Mouse (Mus musculus) layer of hippocampus, adult 6 months (tissue): ENCODE data around the gene Tex38. TPM values are rescaled to one million over a fixed set of nuclear protein-coding genes. Genes with fewer than 3 reads are reported as not detected.

Source experiments
- long read RNA-seq, 2 experiments: library from polyadenylated mRNA; unstranded; transcript quantifications; one replicate each; pipeline ENCODE4 v2.0.0; 2019 to 2020
- polyA plus RNA-seq: library from polyadenylated mRNA; unstranded; fragments of <200 nt; fragmentation: Nextera tagmentation; gene quantifications from 2 replicates; pipeline ENCODE4 v1.2.3, GENCODE M21; 2021

Tex38 gene
- polyA plus RNA-seq = not detected in 2 replicates
- long read RNA-seq, experiment 1 = 0 reads
- long read RNA-seq, experiment 2 = 0 reads

DNA sequence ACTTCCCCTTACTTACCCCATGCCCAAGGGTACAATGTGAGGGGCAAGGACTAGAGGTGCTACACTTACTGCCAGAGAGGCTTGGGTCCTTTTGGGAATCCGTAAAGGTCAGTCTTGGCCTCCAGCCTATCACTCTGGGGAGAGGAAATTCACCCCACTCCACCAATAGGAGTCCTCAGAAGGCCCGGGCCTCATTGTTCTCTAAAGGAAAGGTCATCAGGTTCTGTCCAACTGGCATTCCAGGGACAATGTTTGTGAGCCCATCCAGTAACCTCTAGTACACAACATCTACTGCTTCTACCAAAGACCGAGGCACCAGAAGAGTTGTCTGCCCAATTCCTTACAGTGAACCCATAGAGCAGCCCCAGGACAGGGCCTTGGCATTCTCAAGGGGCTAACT is at the start of gene Tex38:
Gene Tex38 (minus strand): TSS at position 101 of the 400 bp plus-strand sequence.

DNA sequence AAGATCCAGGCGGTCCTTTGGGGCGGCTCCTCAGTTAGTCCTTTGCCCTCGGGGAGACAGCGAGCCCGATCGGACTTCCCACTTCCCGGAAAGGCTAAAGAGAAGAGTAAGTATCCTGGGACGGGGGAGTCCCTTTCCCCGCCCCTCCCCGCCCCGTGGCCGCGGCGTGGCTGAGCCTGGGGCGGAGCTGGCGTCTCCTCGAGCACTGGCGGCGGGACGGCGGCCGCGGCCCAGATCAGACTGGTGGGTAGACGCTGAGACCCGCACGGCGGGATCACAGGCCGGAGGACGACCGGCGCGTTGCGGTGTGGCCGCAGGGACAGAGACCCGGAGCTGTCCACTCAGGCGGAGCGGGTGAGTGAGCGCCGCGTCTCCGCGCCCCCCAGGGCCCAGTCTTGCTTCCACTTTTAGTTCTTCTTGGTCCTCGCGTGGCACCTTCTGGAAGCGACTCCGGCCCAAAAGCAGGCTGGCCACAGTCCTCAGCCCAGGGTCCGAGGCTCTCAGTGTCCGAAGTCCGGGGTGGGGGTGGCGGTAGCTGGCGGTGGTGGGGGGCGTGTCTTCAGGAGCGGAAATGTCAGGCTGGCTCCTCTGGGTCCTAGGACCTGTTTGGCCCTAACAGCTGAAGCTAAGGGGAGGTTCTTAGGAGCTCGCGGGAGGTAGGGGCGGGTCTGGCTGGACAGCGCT is 47.2 kb upstream of the Tex38 start, which contains the start of gene Mob3c:
Gene Mob3c (plus strand): TSS at position 205 of the 684 bp plus-strand sequence.

DNA sequence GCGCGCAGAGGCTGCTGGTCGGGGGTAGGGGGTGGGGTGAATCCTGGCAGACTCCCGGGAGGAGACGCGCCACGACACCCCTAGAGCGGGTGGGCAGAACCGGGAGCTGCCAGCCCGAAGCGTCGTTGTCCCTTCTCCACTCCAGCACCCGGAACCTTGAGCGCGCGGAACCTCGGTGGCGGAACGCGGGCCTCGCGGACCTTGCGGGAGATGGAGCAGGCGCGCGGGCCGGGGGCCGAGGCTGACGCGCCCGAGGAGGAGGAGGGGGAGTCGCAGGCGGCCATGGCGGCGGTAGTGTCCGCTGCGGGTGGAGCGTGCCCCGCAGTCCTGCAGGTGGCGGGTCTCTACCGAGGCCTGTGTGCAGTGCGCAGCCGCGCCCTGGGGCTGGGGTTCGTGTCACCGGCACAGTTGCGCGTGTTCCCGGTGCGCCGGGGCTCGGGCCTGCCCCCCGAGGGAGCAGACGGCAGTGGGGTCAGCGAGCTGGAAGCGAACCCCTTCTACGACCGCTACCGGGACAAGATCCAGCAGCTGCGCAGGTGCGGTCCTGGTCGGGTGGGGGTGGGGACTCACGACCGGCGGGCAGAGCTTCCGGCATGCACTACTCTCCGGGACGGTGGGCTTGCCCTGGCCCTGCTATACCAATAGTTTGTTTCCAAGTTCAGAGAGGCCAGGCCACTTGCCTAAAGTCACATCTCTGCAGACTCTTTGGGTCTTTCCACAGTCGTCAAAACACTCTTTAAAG is 4.1 kb upstream of the Tex38 start, which contains the start of gene Atpaf1:
Gene Atpaf1 (plus strand): TSS at position 44 of the 742 bp plus-strand sequence.

DNA sequence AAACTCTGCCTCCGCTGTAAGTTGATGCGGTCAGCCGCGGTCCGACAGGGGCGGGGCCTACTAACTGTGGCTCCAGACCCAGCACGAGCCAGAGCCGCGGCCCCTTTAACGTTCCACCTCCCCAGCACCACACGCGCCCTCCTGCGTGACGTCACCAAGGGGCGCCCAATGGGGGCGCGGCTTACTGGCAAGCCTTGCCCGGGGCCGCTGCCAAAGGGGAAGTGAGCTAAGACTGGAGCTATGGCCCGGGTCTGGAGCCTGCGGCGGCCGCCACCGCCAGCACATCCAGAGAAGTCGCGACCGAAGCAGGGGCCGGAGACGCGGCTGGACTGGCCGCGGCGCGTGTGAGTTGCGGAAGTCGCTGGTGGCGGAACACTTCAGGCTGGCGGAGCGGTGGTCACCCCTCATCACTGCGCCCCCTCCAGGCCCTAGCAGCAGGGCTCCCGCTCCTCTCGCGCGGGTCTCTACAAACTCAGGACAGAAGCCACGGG is 43.2 kb downstream of the Tex38 start, which contains the start of gene Efcab14:
Gene Efcab14 (plus strand): TSS at position 194 of the 491 bp plus-strand sequence.

Other genes starting within 250 kb of the Tex38 start
- not detected in 2 replicates for gene Cyp4a31, start 217.4 kb downstream of the Tex38 start, polyA plus RNA-seq
- not detected in 2 replicates for gene Cyp4a32, start 180.0 kb downstream of the Tex38 start, polyA plus RNA-seq
- 0.33 and 0.57 TPM in 2 replicates for gene Cyp4b1, start 133.3 kb downstream of the Tex38 start, polyA plus RNA-seq
- 20.8 and 26.9 TPM in 2 replicates for gene Efcab14, start 43.3 kb downstream of the Tex38 start, polyA plus RNA-seq
- gene Atpaf1, start 3.8 kb upstream of the Tex38 start, polyA plus RNA-seq = 45.2 and 49.5 TPM in 2 replicates
- 6.1 and 8.0 TPM in 2 replicates for gene Mob3c, start 47.1 kb upstream of the Tex38 start, polyA plus RNA-seq
- 20.1 and 21.1 TPM in 2 replicates for gene Mknk1, start 58.2 kb upstream of the Tex38 start, polyA plus RNA-seq
- 0.13 and 0.15 TPM in 2 replicates for gene Kncn, start 103.4 kb upstream of the Tex38 start, polyA plus RNA-seq
- 0.50 and 0.63 TPM in 2 replicates for gene 6430628N08Rik, start 109.6 kb upstream of the Tex38 start, polyA plus RNA-seq
- gene Dmbx1, start 158.9 kb upstream of the Tex38 start, polyA plus RNA-seq = 0.04 TPM in 1 of 2 replicates, not detected in the other
- gene Faah, start 236.9 kb upstream of the Tex38 start, polyA plus RNA-seq = 120 and 129 TPM in 2 replicates